ENCODE assay signal across 9 mouse cellular contexts in genomic region chr6:113193765-113194460, GRCm38 (mm10). TPM values are rescaled to one million over a fixed set of nuclear protein-coding genes. Genes with fewer than 3 reads are reported as not detected.
DNase-seq lines count a peak whose midpoint lies in the region; ATAC-seq lines count a peak whose summit lies in the region.
"Had no signal": no experiment of that assay in that cellular context is flagged by ENCODE, and none has a peak within 500 bp of the region (broad histone marks: within the 10 kb centered on the region; RNA-seq: fewer than 3 reads in every experiment).

No protein-coding gene starts in this region.

- no peak overlapping the region for H3K27ac ChIP-seq in embryonic facial prominence, embryonic 13.5 days

- peak; percentile 52 for DNase-seq in left cerebral cortex, postnatal 4 days
- no peak for DNase-seq in left cerebral cortex, postnatal 14 days (ENCODE audit: low spot score in 2 of 2)
- peak; percentile 70 for DNase-seq in brain, adult 2 months (ENCODE audit: low read depth, low spot score)
- peak; percentile 22 for DNase-seq in hindlimb bud, embryonic 11.5 days (ENCODE audit: extremely low spot score, low read depth, low spot score)
- DNase-seq in lung, postnatal 10 days, result peak; percentile 58
- peak; percentile 56 for DNase-seq in splenic B cell, adult 2 months (ENCODE audit: low read depth, low spot score)
- no peak for DNase-seq in spleen, postnatal 36 days (ENCODE audit: low spot score in 2 of 2)

- 4% methylated on average over 46 of the region's 46 CpGs for WGBS in embryonic facial prominence, embryonic 13.5 days

- peak overlapping the region; percentile 82 for H3K4me2 ChIP-seq in embryonic facial prominence, embryonic 13.5 days

- ATAC-seq in embryonic facial prominence, embryonic 13.5 days (ENCODE audit: insufficient number of reproducible peaks, insufficient read depth, low FRiP score, low TSS enrichment, low read depth), result no peak

- intact Hi-C loops in left cerebral cortex, postnatal 4 days (cut with DNase I), result no loop called here
- intact Hi-C loops in left cerebral cortex, postnatal 14 days (cut with DNase I), result no loop called here

- H3K4me1 ChIP-seq in embryonic facial prominence, embryonic 13.5 days, result peaks cover 15% of the 10 kb centered on the region

- no peaks in the 10 kb centered on the region for H3K9me3 ChIP-seq in embryonic facial prominence, embryonic 13.5 days

- no peak overlapping the region for H3K9ac ChIP-seq in embryonic facial prominence, embryonic 13.5 days

- no peaks in the 10 kb centered on the region for H3K36me3 ChIP-seq in embryonic facial prominence, embryonic 13.5 days
- H3K36me3 ChIP-seq in splenic B cell, adult 2 months (ENCODE audit: control insufficient read depth, insufficient read depth, low read length, poor library complexity, severe bottlenecking), result no peaks in the 10 kb centered on the region

- peaks cover 59% of the 10 kb centered on the region for H3K27me3 ChIP-seq in embryonic facial prominence, embryonic 13.5 days
- no peaks in the 10 kb centered on the region for H3K27me3 ChIP-seq in splenic B cell, adult 2 months (ENCODE audit: control insufficient read depth, insufficient read depth, low read length, poor library complexity, severe bottlenecking)

- H3K4me3 ChIP-seq in embryonic facial prominence, embryonic 13.5 days, result peak overlapping the region; percentile 27

RNA-seq across cellular contexts. Expression of gene Lhfpl4, which starts 1.3 kb away (rescaled TPM):
- 100 to 1,000 TPM in 1 of 2 experiments, 10 to 100 TPM in 1; 95.9 to 102 TPM for total RNA-seq in left cerebral cortex, postnatal 4 days (2021)
- 10 to 100 TPM; 98.3 to 98.4 TPM for total RNA-seq in left cerebral cortex, postnatal 14 days (2021)
- 1.8 and 2.5 TPM in 2 replicates for polyA plus RNA-seq in embryonic facial prominence, embryonic 13.5 days (2015; fragmentation: Nextera tagmentation; extraction: Ambion mirVana)
- total RNA-seq: neutrophil, adult 5-6 weeks had no signal

RNA-seq across cellular contexts. Expression of gene Mtmr14, which starts 43.7 kb away (rescaled TPM):
- total RNA-seq in left cerebral cortex, postnatal 4 days (2021), result 10 to 100 TPM; 25.2 to 25.6 TPM
- total RNA-seq in left cerebral cortex, postnatal 14 days (2021), result 10 to 100 TPM; 21.3 to 21.6 TPM
- polyA plus RNA-seq in embryonic facial prominence, embryonic 13.5 days (2015; fragmentation: Nextera tagmentation; extraction: Ambion mirVana), result 31.6 and 37.2 TPM in 2 replicates

Comparison
In these comparisons a context has a peak if more than half of its experiments do, and no peak if none do; other contexts are left out.
1. DNase-seq: peak in left cerebral cortex, postnatal 4 days (single experiment), brain, adult 2 months (single experiment), hindlimb bud, embryonic 11.5 days (single experiment), lung, postnatal 10 days (single experiment) and splenic B cell, adult 2 months (single experiment); none in left cerebral cortex, postnatal 14 days (0 of 2) and spleen, postnatal 36 days (0 of 2).